Mouse (Mus musculus) layer of hippocampus, adult 2 months (tissue): Measurements from ENCODE around the gene Atat1. TPM values are rescaled to one million over a fixed set of nuclear protein-coding genes. Genes with fewer than 3 reads are reported as not detected.

Experiments
- DNase-seq, 2 experiments: peaks; one replicate each; pipeline ENCODE4 v3.0.0; 2022; ENCODE audit warnings: low spot score in 2 of 2
- H3K27ac ChIP-seq: fragments of 200-600 bp; 2 replicates; pipeline ENCODE4 v1.8.1; 2022
- H3K4me3 ChIP-seq: fragments of 200-600 bp; 2 replicates; pipeline ENCODE4 v1.8.1; 2022; ENCODE audit warnings: mild to moderate bottlenecking
- CTCF ChIP-seq: fragments of 200-600 bp; conservative IDR thresholded peaks from 2 replicates; pipeline ENCODE4 v1.8.1; 2022; ENCODE audit warnings: antibody characterized with exemption, mild to moderate bottlenecking, moderate library complexity
- total RNA-seq, 2 experiments: library from RNA; stranded (reverse); gene quantifications; 2 replicates each; pipeline ENCODE4 v1.2.3; 2021

Atat1 gene
- total RNA-seq, 2 experiments from 2014 or later, result 58.7 to 64.8 TPM

GRCm38 (mm10) chr17:35922566-35922965 lies 12.7 kb upstream of the Atat1 start:
- no peak for TF ChIP-seq CTCF
- peak overlapping the region; percentile 51 for H3K27ac ChIP-seq
- peak in 1 of 2 experiments; percentile 9 for DNase-seq
- no peak overlapping the region for H3K4me3 ChIP-seq

- DNase-seq, result peak in 1 of 2 experiments; percentile 8
- Histone ChIP-seq H3K27ac (peak overlapping the region; percentile 100), H3K4me3 (no peak overlapping the region)
- TF ChIP-seq CTCF, result no peak
Observed at GRCm38 (mm10) chr17:35921710-35922109, 11.8 kb upstream of the Atat1 start.

DNA sequence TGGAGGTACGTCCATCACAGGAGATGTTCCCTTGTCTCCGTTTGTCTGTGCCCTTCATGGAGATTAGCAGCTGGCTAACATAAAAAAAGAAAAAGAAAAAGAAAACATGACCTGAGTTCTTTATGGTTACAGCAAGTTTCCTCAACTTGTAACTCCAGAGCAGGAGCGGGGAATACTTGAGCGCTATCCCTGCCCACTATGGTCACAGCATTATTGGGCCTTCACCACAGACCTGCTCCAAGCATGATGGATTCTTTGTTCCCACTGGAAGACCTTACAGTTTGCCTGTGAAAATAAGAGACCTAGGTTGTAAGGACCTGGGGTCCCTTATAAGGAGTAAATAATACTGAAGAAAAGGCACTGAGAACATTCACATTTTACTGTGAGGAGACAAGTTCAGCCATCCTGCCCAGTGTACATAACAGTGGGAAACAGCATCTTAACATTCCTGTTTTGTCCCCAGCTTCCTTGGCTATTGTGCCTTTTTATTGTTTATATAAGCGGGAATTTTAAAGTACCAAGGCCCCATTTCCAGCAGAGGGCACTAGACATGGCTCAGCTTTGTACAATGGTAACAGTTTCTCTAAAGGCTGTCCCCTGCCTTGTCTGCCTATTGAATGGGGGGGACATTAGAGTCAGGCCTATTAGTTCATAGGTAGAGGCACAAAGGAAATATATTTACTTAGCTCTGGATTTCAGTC lies 11.1 kb upstream of the Atat1 start:
- peak in 1 of 2 experiments; percentile 57 for DNase-seq
- no peak overlapping the region for H3K4me3 ChIP-seq
- TF ChIP-seq CTCF, result peak; percentile 83
- H3K27ac ChIP-seq, result peak overlapping the region; percentile 100

- H3K4me3 ChIP-seq, result peak overlapping the region; percentile 89; the same call in 1 of the 2 replicates
- DNase-seq, result no peak
- H3K27ac ChIP-seq, result peak overlapping the region; percentile 100
Observed at GRCm38 (mm10) chr17:35920384-35920783, 10.5 kb upstream of the Atat1 start.

DNA sequence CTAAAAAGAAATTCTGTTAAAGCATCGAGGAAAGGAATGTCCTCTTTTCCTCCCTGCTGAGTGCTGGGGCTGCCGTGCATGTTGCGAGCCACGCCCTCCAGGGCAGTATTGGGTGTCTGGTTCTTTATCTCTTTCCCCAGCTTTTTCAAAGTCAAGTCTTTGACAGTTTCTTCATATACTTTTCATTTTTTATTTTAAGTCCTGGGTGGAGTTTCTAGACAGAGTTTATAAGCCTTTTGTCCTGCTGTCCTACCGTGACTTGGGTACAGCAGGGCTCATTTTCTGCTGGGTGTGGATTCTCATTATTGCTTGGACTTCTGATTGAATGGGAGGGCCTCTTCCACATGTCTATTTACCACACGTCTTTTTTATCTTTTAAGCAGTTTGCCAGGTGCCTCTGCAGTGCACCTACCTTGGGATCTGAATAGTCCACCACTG lies 10.0 kb upstream of the Atat1 start:
- TF ChIP-seq CTCF, result no peak
- no peak for DNase-seq
- peak overlapping the region; percentile 89 for H3K4me3 ChIP-seq
- H3K27ac ChIP-seq, result peak overlapping the region; percentile 100

More at GRCm38 (mm10) chr17:35920384-35920783, 10.5 kb upstream of the Atat1 start:
- no peak for TF ChIP-seq CTCF

DNA sequence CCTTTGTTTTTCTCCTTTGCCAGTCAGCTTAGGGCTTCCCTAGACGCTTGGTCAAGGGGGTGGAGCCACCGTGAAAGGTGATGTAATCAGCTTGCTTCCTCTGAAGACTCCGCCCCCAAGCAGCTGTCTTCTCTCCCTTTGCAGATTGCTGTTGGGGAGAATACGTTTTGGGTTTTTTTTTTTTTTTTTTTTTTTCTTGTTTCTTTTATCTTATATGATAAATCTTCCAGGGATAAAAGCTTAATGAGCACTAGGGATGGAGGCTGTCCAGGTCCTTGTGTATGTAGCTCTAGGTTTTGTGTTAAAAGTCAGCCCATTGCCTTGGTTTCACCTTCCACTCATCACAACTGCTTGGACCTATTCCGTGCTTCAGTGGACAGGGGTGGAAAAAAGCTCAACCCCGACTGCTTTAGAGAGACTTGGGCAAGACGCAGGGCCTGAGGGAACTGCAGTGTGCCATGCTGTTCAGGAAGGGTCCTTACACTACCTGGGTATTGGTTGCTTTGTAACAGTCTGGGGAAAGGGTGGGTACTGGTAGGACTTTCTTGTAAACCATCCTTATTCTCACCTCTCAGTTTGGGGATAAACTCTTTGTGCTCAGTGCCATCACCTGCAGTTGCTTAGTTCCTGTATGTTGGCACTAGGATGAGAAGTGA lies 9.3 kb upstream of the Atat1 start:
- peak; percentile 92 to 98 for DNase-seq
- Histone ChIP-seq H3K4me3 (peak overlapping the region; percentile 89), H3K27ac (peak overlapping the region; percentile 100)
- TF ChIP-seq CTCF, result no peak

DNA sequence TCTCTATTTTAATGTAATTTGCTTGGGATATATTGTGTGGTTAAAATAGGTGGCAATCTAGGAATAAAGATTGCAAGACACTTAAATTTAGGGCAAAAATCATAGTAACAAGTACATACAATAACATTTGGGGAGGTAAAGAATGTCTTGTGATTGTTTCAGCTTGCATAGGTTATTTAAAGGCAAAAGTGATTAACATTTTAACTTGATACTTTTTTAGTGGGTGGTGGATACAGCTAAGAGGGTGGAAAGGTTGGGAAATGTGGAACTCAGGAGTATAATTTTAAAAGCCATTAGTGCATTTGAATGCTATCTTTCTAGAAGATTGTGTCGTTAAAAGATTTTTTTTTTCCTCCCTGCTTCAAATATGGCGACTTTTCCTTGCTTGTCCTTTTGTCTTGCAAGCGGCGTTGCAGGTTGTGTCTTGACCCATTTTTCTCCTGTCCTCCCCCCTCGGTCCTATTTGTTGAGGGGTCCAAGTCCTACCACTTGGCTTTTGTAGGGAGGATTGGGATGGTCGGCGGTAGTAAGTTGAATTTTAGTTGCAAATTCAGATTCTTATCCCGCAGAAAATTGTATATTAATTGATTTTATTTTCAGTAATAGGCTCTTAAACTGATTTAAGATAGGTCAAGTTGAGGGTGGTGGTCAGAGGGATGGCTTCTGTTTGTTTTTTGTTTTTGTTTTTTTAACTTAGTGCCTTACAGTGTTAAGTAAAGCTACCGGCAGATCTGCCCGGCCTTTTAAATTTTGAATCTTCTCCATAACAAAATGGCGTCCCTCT lies 8.6 kb upstream of the Atat1 start:
- H3K27ac ChIP-seq, result peak overlapping the region; percentile 100
- peak overlapping the region; percentile 89 for H3K4me3 ChIP-seq
- DNase-seq, result no peak
- TF ChIP-seq CTCF, result no peak

GRCm38 (mm10) chr17:35917463-35918251 lies 7.8 kb upstream of the Atat1 start:
- Histone ChIP-seq H3K4me3 (peak overlapping the region; percentile 89), H3K27ac (peak overlapping the region; percentile 100)
- TF ChIP-seq CTCF, result no peak
- DNase-seq, result peak; percentile 45 to 78

- Histone ChIP-seq H3K4me3 (peak overlapping the region; percentile 89), H3K27ac (peak overlapping the region; percentile 100)
- DNase-seq, result no peak
- TF ChIP-seq CTCF, result no peak
Observed at GRCm38 (mm10) chr17:35917143-35917462, 7.2 kb upstream of the Atat1 start.

DNA sequence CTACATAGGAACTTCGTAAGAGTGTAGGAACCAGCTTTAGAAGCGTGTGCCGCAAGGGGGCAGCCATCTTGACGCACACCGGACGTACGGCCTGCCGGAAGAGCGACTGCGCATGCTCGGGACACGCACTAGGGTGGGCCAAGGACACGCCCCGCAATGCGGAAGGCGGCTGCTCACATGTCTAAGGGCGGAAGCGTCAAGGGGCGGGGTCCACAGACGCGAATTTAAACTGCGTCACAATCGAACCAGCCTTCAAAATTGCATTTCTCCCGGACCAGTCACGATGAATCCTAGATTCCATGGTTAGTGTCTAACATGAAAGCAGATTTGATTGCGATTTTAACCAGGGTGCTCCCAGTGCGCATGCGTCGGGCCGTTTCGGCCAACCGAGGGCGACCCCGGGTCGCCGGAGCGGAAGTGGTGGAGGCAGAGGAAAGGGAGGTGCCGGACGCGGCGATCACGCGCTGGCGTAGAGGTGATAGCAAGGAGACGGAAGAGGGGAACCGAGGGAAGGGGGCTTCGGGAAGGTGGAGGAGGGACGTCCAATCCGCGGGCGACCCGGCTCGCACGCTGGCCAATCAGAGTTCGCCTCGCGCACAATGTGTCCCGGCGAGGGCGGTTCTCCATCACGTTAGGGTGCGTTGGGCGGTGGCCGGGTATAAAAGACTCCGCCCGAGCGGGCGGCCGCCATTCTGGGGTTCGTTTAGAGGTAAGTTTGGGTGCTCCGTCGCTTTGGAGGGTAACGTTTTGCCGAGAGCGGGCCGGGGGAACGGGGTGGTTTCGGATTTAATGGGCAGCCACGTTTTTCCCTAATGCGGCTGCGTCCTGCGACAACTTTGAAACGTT lies 6.6 kb upstream of the Atat1 start, which contains the start of the genes Mrps18b and Ppp1r10:
Gene Mrps18b, minus strand, starts transcription at position 93 of the 846 bp plus-strand sequence.
Gene Ppp1r10, plus strand, starts transcription at position 138 of the 846 bp plus-strand sequence.
- Histone ChIP-seq H3K4me3 (peak within 1 kb of the TSS; percentile 93), H3K27ac (peak within 1 kb of the TSS; percentile 100)
- DNase-seq, result peak; percentile 98 to 100
- TF ChIP-seq CTCF, result peak; percentile 80

- TF ChIP-seq CTCF, result no peak
- peak overlapping the region; percentile 93 for H3K4me3 ChIP-seq
- peak overlapping the region; percentile 100 for H3K27ac ChIP-seq
- no peak for DNase-seq
Observed at GRCm38 (mm10) chr17:35915538-35916296, 5.8 kb upstream of the Atat1 start.
